8 mouse cellular contexts compared by ENCODE assay signal in the genomic region with DNA sequence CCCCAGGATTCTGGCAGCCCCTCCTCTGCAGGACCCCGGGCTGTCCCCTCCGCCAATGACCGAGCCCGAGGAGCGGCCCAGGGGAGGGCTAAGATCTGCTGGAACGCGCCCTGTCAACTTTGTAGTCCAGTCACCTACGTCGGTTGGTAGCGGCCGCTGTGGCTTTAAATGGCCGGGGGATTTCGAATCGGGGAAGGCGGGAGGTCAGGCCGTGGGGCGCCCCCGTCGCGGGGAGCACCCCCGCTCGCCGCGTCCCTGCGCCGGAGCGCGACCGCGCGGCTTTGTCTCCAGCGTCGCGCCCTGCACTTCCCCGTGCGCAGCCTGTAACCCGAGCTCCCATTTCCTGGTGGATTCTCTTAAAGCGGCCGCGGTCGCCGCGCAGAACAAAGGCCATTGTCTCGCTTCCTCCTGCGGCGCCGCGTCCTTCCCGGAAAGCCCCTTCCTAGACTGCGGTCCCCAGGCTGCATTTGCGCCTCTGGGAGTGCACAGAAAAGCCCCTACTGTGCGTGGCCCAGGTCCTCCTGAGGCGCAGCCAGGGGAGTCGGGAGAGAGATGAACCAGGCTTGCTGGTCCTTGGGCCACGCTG. TPM values are rescaled to one million over a fixed set of nuclear protein-coding genes. Genes with fewer than 3 reads are reported as not detected.
DNase-seq lines count a peak whose midpoint lies in the region; ATAC-seq lines count a peak whose summit lies in the region.

No protein-coding gene starts in this region.

- H3K4me2 ChIP-seq in hindbrain, embryonic 15.5 days = peak overlapping the region; percentile 57

- H3K36me3 ChIP-seq in hindbrain, embryonic 15.5 days = no peaks in the 10 kb centered on the region

- peak; percentile 94 for ATAC-seq in hindbrain, embryonic 15.5 days (ENCODE audit: low FRiP score, low read depth)
- ATAC-seq in megakaryocyte, adult 5-6 weeks (ENCODE audit: poor library complexity, severe bottlenecking) = peak; percentile 49

- DNase-seq in R1 (ENCODE audit: low read depth, low spot score) = peak; percentile 92
- DNase-seq in cerebellum, postnatal 10 days = peak; percentile 88 to 91
- peak; percentile 76 to 77 for DNase-seq in frontal cortex, postnatal 36 days (ENCODE audit: low spot score in 2 of 2)
- DNase-seq in left cerebral cortex, adult 8-10 months (ENCODE audit: low spot score in 2 of 2) = peak; percentile 70 to 76
- DNase-seq in right cerebral cortex, adult 2 months (ENCODE audit: low spot score in 2 of 2) = peak; percentile 70 to 82
- peak; percentile 80 for DNase-seq in urinary bladder, postnatal 14 days (ENCODE audit: low spot score)

- under 1% methylated on average over 55 of the region's 55 CpGs for WGBS in hindbrain, embryonic 15.5 days

- H3K27me3 ChIP-seq in hindbrain, embryonic 15.5 days = no peaks in the 10 kb centered on the region

- peak overlapping the region; percentile 98 for H3K27ac ChIP-seq in hindbrain, embryonic 15.5 days (replicated peaks)

- peak overlapping the region; percentile 59 for H3K4me3 ChIP-seq in hindbrain, embryonic 15.5 days

- peaks cover 35% of the 10 kb centered on the region for H3K4me1 ChIP-seq in hindbrain, embryonic 15.5 days (replicated peaks)

- peak overlapping the region; percentile 77 for H3K9ac ChIP-seq in hindbrain, embryonic 15.5 days

- no peaks in the 10 kb centered on the region for H3K9me3 ChIP-seq in hindbrain, embryonic 15.5 days

RNA-seq across cellular contexts. Expression of a gene that starts 0.5 kb away (rescaled TPM):
- polyA plus RNA-seq in hindbrain, embryonic 15.5 days (2015; fragmentation: Nextera tagmentation; extraction: Ambion mirVana) = 5.3 and 6.9 TPM in 2 replicates
- 10 to 100 TPM; 13.3 to 16.1 (median 15.1) TPM for total RNA-seq in left cerebral cortex, adult 8-10 months (2022)
- 51.9 and 66.7 TPM in 2 replicates for total RNA-seq in megakaryocyte, adult 5-6 weeks (2015)
- 32.9 and 42.3 TPM in 2 replicates for total RNA-seq in megakaryocyte, adult 5-6 weeks (2017)

Comparison
In these comparisons a context has a peak if more than half of its experiments do, and no peak if none do; other contexts are left out.
1. Peak in every context shown above with its lines: DNase-seq, ATAC-seq, H3K4me3 ChIP-seq and H3K27ac ChIP-seq.